Mouse (Mus musculus) MEL (cell line): ENCODE results near the gene Cyp39a1. TPM values are rescaled to one million over a fixed set of nuclear protein-coding genes. Genes with fewer than 3 reads are reported as not detected.

ENCODE experiments used
- DNase-seq: peaks from one replicate; pipeline ENCODE4 v3.0.0; 2011; ENCODE audit warnings: low read depth, low spot score
- H3K27ac ChIP-seq: 2 replicates; pipeline ENCODE4 v1.5.1; 2012; ENCODE audit warnings: low read depth, mild to moderate bottlenecking, control low read depth, low read length, moderate library complexity; ENCODE audit not compliant: control insufficient read depth
- H3K27me3 ChIP-seq, 2 experiments: fragments of 150-350 bp in 1 of 2; sonication (generic) in 1 of 2; 2 replicates each; pipeline ENCODE4 v1.6.1; 2012; ENCODE audit warnings: low read length in 2 of 2, mild to moderate bottlenecking in 2 of 2, improper control_type of control experiment in 1 of 2, moderate library complexity in 1 of 2; ENCODE audit not compliant: insufficient read depth in 2 of 2, control insufficient read depth in 1 of 2
- H3K36me3 ChIP-seq, 2 experiments: 2 replicates each; pipeline ENCODE4 v1.6.1; 2012 to 2014; ENCODE audit warnings: low read length in 2 of 2, improper control_type of control experiment in 1 of 2, inconsistent platforms in 1 of 2, mild to moderate bottlenecking in 1 of 2; ENCODE audit not compliant: insufficient read depth in 2 of 2, control insufficient read depth in 1 of 2
- H3K4me1 ChIP-seq, 2 experiments: fragments of 150-350 bp in 1 of 2; sonication (generic) in 1 of 2; 2 replicates each; pipeline ENCODE4 v1.6.1; 2012; ENCODE audit warnings: low read length in 2 of 2, improper control_type of control experiment in 1 of 2, mild to moderate bottlenecking in 1 of 2; ENCODE audit not compliant: insufficient read depth in 2 of 2, control insufficient read depth in 1 of 2
- H3K4me3 ChIP-seq, 2 experiments: fragments of 150-350 bp in 1 of 2; sonication (generic) in 1 of 2; 2 replicates each; pipeline ENCODE4 v1.5.1; 2012; ENCODE audit warnings: low read depth in 2 of 2, low read length in 2 of 2, mild to moderate bottlenecking in 2 of 2, moderate library complexity in 2 of 2, control low read depth in 1 of 2, improper control_type of control experiment in 1 of 2; ENCODE audit not compliant: control insufficient read depth in 1 of 2, insufficient read depth in 1 of 2
- H3K79me2 ChIP-seq: 2 replicates; pipeline ENCODE4 v1.6.1; 2012; ENCODE audit warnings: mild to moderate bottlenecking, low read length, moderate library complexity; ENCODE audit not compliant: control insufficient read depth, poor library complexity, insufficient read depth
- H3K9ac ChIP-seq: 2 replicates; pipeline ENCODE4 v1.6.1; 2012; ENCODE audit warnings: low read depth, mild to moderate bottlenecking, control low read depth, low read length, moderate library complexity; ENCODE audit not compliant: control insufficient read depth, poor library complexity, severe bottlenecking
- H3K9me3 ChIP-seq: fragments of 150-350 bp; sonication (generic); replicated peaks from 2 replicates; pipeline ENCODE4 v1.6.1; 2012; ENCODE audit warnings: mild to moderate bottlenecking, low read length, improper control_type of control experiment, moderate library complexity; ENCODE audit not compliant: insufficient read depth
- CHD1 ChIP-seq: IDR thresholded peaks from 2 replicates; pipeline ENCODE4 v1.6.1; 2012; ENCODE audit warnings: low read depth, mild to moderate bottlenecking, inconsistent platforms, low read length, improper control_type of control experiment
- CHD2 ChIP-seq: IDR thresholded peaks from 2 replicates; pipeline ENCODE4 v1.6.1; 2011; ENCODE audit warnings: low read length, improper control_type of control experiment
- E2F4 ChIP-seq: IDR thresholded peaks from 2 replicates; pipeline ENCODE4 v1.6.1; 2011; ENCODE audit warnings: low read depth, low read length, improper control_type of control experiment, borderline replicate concordance
- ELF1 ChIP-seq: IDR thresholded peaks from 2 replicates; pipeline ENCODE4 v1.6.1; 2014; ENCODE audit warnings: low read depth, mild to moderate bottlenecking, inconsistent platforms, low read length, improper control_type of control experiment, moderate library complexity
- EP300 ChIP-seq, 2 experiments: IDR thresholded peaks; 2 replicates each; pipeline ENCODE4 v1.6.1; 2011; ENCODE audit warnings: improper control_type of control experiment in 2 of 2, low read length in 2 of 2, low read depth in 1 of 2, mild to moderate bottlenecking in 1 of 2
- ETS1 ChIP-seq: IDR thresholded peaks from 2 replicates; pipeline ENCODE4 v1.6.1; 2012; ENCODE audit warnings: low read depth, mild to moderate bottlenecking, inconsistent platforms, low read length, improper control_type of control experiment, moderate library complexity
- GABPA ChIP-seq: IDR thresholded peaks from 2 replicates; pipeline ENCODE4 v1.6.1; 2012; ENCODE audit warnings: low read depth, mild to moderate bottlenecking, inconsistent platforms, low read length, improper control_type of control experiment, moderate library complexity
- HCFC1 ChIP-seq: IDR thresholded peaks from 2 replicates; pipeline ENCODE4 v1.6.1; 2012; ENCODE audit warnings: low read depth, mild to moderate bottlenecking, inconsistent platforms, low read length, improper control_type of control experiment, moderate library complexity
- MAFK ChIP-seq: IDR thresholded peaks from 2 replicates; pipeline ENCODE4 v1.6.1; 2011; ENCODE audit warnings: low read depth, mild to moderate bottlenecking, low read length, improper control_type of control experiment, borderline replicate concordance
- MAX ChIP-seq: IDR thresholded peaks from 2 replicates; pipeline ENCODE4 v1.6.1; 2011; ENCODE audit warnings: low read length, improper control_type of control experiment
- MXI1 ChIP-seq: IDR thresholded peaks from 2 replicates; pipeline ENCODE4 v1.6.1; 2011; ENCODE audit warnings: mild to moderate bottlenecking, low read depth, low read length, improper control_type of control experiment
- MYC ChIP-seq: IDR thresholded peaks from 2 replicates; pipeline ENCODE4 v1.6.1; 2011; ENCODE audit warnings: low read depth, mild to moderate bottlenecking, low read length, improper control_type of control experiment, moderate library complexity
- NRF1 ChIP-seq: IDR thresholded peaks from 2 replicates; pipeline ENCODE4 v1.6.1; 2014; ENCODE audit warnings: low read depth, mild to moderate bottlenecking, inconsistent platforms, low read length, improper control_type of control experiment, moderate library complexity; ENCODE audit not compliant: poor library complexity, insufficient read depth, severe bottlenecking
- POLR2AphosphoS5 ChIP-seq: IDR thresholded peaks from 2 replicates; pipeline ENCODE4 v1.6.1; 2012; ENCODE audit warnings: low read depth, borderline replicate concordance, mild to moderate bottlenecking, inconsistent platforms, low read length, moderate library complexity, mixed read lengths
- RCOR1 ChIP-seq: IDR thresholded peaks from 2 replicates; pipeline ENCODE4 v1.6.1; 2012; ENCODE audit warnings: low read depth, mild to moderate bottlenecking, inconsistent platforms, low read length, improper control_type of control experiment
- TAL1 ChIP-seq: IDR thresholded peaks from 2 replicates; pipeline ENCODE4 v1.6.1; 2012; ENCODE audit warnings: mild to moderate bottlenecking, inconsistent platforms, low read length, moderate library complexity, mixed read lengths
- TCF12 ChIP-seq: IDR thresholded peaks from 2 replicates; pipeline ENCODE4 v1.6.1; 2014; ENCODE audit warnings: low read depth, mild to moderate bottlenecking, inconsistent platforms, low read length, improper control_type of control experiment, moderate library complexity
- ZKSCAN1 ChIP-seq: IDR thresholded peaks from 2 replicates; pipeline ENCODE4 v1.6.1; 2012; ENCODE audit warnings: low read depth, mild to moderate bottlenecking, inconsistent platforms, low read length, improper control_type of control experiment, moderate library complexity
- ZMIZ1 ChIP-seq: IDR thresholded peaks from 2 replicates; pipeline ENCODE4 v1.6.1; 2012; ENCODE audit warnings: low read depth, mild to moderate bottlenecking, inconsistent platforms, low read length, improper control_type of control experiment, moderate library complexity
- ZNF384 ChIP-seq: IDR thresholded peaks from 2 replicates; pipeline ENCODE4 v1.6.1; 2012; ENCODE audit warnings: low read depth, mild to moderate bottlenecking, inconsistent platforms, low read length, improper control_type of control experiment
- polyA plus RNA-seq, 2 experiments: library from polyadenylated mRNA; stranded (reverse) in 1 of 2; unstranded in 1 of 2; fragments of >175 nt in 1 of 2; fragments of >200 nt in 1 of 2; gene quantifications; 2 replicates each; pipeline versions ENCODE4 v1.2.1 to v1.2.4; 2012; ENCODE audit warnings: low replicate concordance in 2 of 2, low read depth in 1 of 2; ENCODE audit not compliant: insufficient read length in 2 of 2, insufficient read depth in 1 of 2, missing spikeins in 1 of 2
- total RNA-seq: library from RNA; depleted of rRNA; stranded (reverse); fragments of 300-350 nt; gene quantifications from 2 replicates; pipeline ENCODE4 v1.2.3, GENCODE M21; 2012

The Cyp39a1 gene
- total and polyA plus RNA-seq, 3 experiments = not detected

DNA sequence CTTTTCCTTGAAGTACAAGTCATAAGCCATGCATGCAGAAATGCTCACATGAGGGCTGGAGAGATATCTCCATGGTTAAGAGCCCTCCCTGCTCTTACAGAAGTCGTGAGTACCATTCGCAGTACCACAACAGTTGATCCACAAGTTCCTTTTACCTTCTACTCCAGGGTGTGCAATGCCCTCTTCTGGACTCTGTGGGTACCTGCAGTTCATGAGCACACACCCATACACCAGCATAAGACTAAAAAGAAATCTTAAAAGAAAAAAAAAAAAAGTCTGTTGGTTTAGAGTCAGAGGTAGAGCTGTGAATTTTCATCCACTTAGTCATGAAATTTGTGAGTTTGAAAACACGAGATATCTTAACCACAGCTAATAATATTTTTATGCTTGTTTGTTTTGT lies 39.5 kb downstream of the Cyp39a1 start:
- Histone ChIP-seq H3K4me1 (no peaks in the 10 kb centered on the region), H3K27ac (no peak overlapping the region), H3K79me2 (no peaks in the 10 kb centered on the region), H3K4me3 (no peak overlapping the region), H3K36me3 (no peaks in the 10 kb centered on the region), H3K9ac (no peak overlapping the region), H3K9me3 (no peaks in the 10 kb centered on the region), H3K27me3 (no peaks in the 10 kb centered on the region)
- no peak for TF ChIP-seq ELF1
- TF ChIP-seq RCOR1 = no peak
- no peak for TF ChIP-seq GABPA
- TF ChIP-seq CHD1 = no peak
- TF ChIP-seq MXI1 = no peak
- no peak for TF ChIP-seq EP300 (IDR thresholded peaks at IDR 0.05; ENCODE audit: low read depth in 1 of 2, low read length in 2 of 2)
- TF ChIP-seq ZNF384 = no peak
- no peak for TF ChIP-seq CHD2
- TF ChIP-seq NRF1 = no peak
- TF ChIP-seq TCF12 = no peak
- no peak for TF ChIP-seq ZKSCAN1
- no peak for TF ChIP-seq ZMIZ1
- no peak for DNase-seq

DNA sequence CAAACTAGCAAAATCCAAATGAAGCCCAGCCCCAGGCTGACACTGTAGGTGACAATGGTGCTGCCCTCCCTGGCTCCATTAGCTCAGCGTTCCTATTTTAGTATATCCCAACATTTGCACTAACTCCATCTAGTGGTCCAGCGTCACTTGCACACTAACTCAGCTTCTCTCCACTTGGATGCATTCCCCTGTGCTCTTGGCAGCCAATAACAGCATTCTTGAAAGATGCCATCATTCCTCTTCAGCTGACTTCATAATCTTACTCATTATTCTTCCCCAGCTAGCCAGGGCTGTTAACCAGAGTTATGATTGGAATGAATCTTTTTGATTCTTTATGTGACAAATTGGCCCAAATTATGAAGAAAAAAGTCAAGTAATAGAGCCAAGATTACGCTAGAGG lies 40.0 kb downstream of the Cyp39a1 start:
- Histone ChIP-seq H3K9me3 (no peaks in the 10 kb centered on the region), H3K9ac (no peak overlapping the region), H3K4me3 (no peak overlapping the region), H3K27me3 (no peaks in the 10 kb centered on the region), H3K27ac (no peak overlapping the region), H3K79me2 (no peaks in the 10 kb centered on the region), H3K4me1 (no peaks in the 10 kb centered on the region), H3K36me3 (no peaks in the 10 kb centered on the region)
- no peak for DNase-seq
- TF ChIP-seq ETS1 = no peak
- TF ChIP-seq POLR2AphosphoS5 = no peak
- TF ChIP-seq MAFK = no peak
- TF ChIP-seq ELF1 = no peak
- no peak for TF ChIP-seq HCFC1
- TF ChIP-seq E2F4 = no peak
- no peak for TF ChIP-seq ZKSCAN1
- TF ChIP-seq MAX = no peak
- no peak for TF ChIP-seq TAL1
- TF ChIP-seq MXI1 = no peak
- no peak for TF ChIP-seq MYC
- no peak for TF ChIP-seq RCOR1
